Mouse (Mus musculus) C2C12 (cell line): Measurements from ENCODE around the gene Nucks1.

Experiments
- CTCF ChIP-seq: IDR thresholded peaks from one replicate; pipeline ENCODE4 v1.5.1; 2011; ENCODE audit not compliant: control insufficient read depth, insufficient read depth, insufficient read length
- MAX ChIP-seq: IDR thresholded peaks from one replicate; pipeline ENCODE4 v1.6.1; 2011; ENCODE audit warnings: mild to moderate bottlenecking, control low read depth
- MYOD1 ChIP-seq: IDR thresholded peaks from one replicate; pipeline ENCODE4 v1.6.1; 2011; ENCODE audit warnings: low read depth; ENCODE audit not compliant: control insufficient read depth, insufficient read length
- MYOG ChIP-seq: IDR thresholded peaks from one replicate; pipeline ENCODE4 v1.6.1; 2011; ENCODE audit not compliant: control insufficient read depth, insufficient read length; ENCODE audit errors: extremely low read depth
- USF1 ChIP-seq: IDR thresholded peaks from one replicate; pipeline ENCODE4 v1.6.1; 2011; ENCODE audit warnings: low read depth, mild to moderate bottlenecking, control low read depth, moderate library complexity

DNA sequence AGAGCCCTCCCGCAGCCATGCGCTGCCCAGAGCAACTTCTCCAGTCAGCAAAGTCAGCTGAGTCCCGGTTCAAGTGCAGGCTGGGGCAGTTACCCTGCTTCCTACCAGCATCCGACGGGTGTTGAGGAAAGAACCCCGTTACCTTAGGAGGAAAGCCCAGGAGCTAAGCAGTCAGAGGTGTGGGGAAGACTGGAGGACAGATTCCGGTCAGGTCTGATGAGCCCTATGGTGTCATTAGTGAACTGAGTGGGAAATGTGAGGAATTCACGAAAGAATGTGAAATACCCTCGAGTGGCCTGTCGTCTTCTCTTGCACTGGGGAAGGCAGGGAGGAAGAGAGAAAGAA, 42.4 kb upstream of the Nucks1 start:
- TF ChIP-seq USF1 (no peak), MYOD1 (no peak), CTCF (no peak), MAX (no peak), MYOG (no peak)
